Mouse (Mus musculus): ENCODE measurements at regions not wholly inside any gene's neighbourhood (a gene's known extent, or its start where the extent isn't known, plus 50 kb on each side); places are given as distances from the start of the nearest gene placed in this dataset.
A peak's percentile ranks its signal among the peaks of the same experiment; 100 is the strongest.

GRCm38 (mm10) chr5:93328059-93328458 is 61.0 kb downstream of the Ccng2 start:
- Histone ChIP-seq H3K27ac (ENCODE audit: low read depth, low read length) (no peak overlapping the region), H3K4me1 (ENCODE audit: control insufficient read depth, insufficient read depth, low read length) (no peaks in the 10 kb centered on the region), H3K27me3 (ENCODE audit: control insufficient read depth, insufficient read depth, low read length) (no peaks in the 10 kb centered on the region), H3K9me3 (ENCODE audit: control insufficient read depth, low read length) (no peaks in the 10 kb centered on the region), H3K4me2 (ENCODE audit: low read depth) (no peak overlapping the region), H3K36me3 (ENCODE audit: control insufficient read depth, insufficient read depth, low read length) (no peaks in the 10 kb centered on the region), H3K4me3 (ENCODE audit: low read depth, low read length) (no peak overlapping the region), H3K9ac (ENCODE audit: low read length) (no peak overlapping the region)
- DNase-seq (ENCODE audit: low spot score): peak; percentile 56
- 26% methylated on average over 7 of the region's 7 CpGs for WGBS
- ATAC-seq (ENCODE audit: insufficient read depth, low FRiP score, low TSS enrichment): no peak

GRCm38 (mm10) chr5:93330851-93331250 is 63.8 kb downstream of the Ccng2 start:
- Histone ChIP-seq H3K27ac (ENCODE audit: low read depth, low read length) (no peak overlapping the region), H3K27me3 (ENCODE audit: control insufficient read depth, insufficient read depth, low read length) (no peaks in the 10 kb centered on the region), H3K36me3 (ENCODE audit: control insufficient read depth, insufficient read depth, low read length) (no peaks in the 10 kb centered on the region), H3K9ac (ENCODE audit: low read length) (no peak overlapping the region), H3K4me3 (ENCODE audit: low read depth, low read length) (no peak overlapping the region), H3K9me3 (ENCODE audit: control insufficient read depth, low read length) (no peaks in the 10 kb centered on the region), H3K4me2 (ENCODE audit: low read depth) (no peak overlapping the region), H3K4me1 (ENCODE audit: control insufficient read depth, insufficient read depth, low read length) (no peaks in the 10 kb centered on the region)
- ATAC-seq (ENCODE audit: insufficient read depth, low FRiP score, low TSS enrichment): no peak
- DNase-seq (ENCODE audit: low spot score): no peak
- WGBS: 71% methylated on average over 2 of the region's 2 CpGs

- Histone ChIP-seq H3K27ac (ENCODE audit: low read depth, low read length) (no peak overlapping the region), H3K4me3 (ENCODE audit: low read depth, low read length) (no peak overlapping the region), H3K9ac (ENCODE audit: low read length) (no peak overlapping the region), H3K9me3 (ENCODE audit: control insufficient read depth, low read length) (0 out of 2 replicates have a peak, but pooled peaks cover 3% of the 10 kb centered on the region), H3K4me1 (ENCODE audit: control insufficient read depth, insufficient read depth, low read length) (no peaks in the 10 kb centered on the region), H3K4me2 (ENCODE audit: low read depth) (no peak overlapping the region), H3K36me3 (ENCODE audit: control insufficient read depth, insufficient read depth, low read length) (no peaks in the 10 kb centered on the region), H3K27me3 (ENCODE audit: control insufficient read depth, insufficient read depth, low read length) (no peaks in the 10 kb centered on the region)
- DNase-seq (ENCODE audit: low spot score): no peak
- no peak for ATAC-seq (ENCODE audit: insufficient read depth, low FRiP score, low TSS enrichment)
- 82% methylated on average over 2 of the region's 2 CpGs for WGBS
Measured at GRCm38 (mm10) chr5:93353101-93353500, 86.0 kb downstream of the Ccng2 start.

Data from neural tube, embryonic 11.5 days (tissue).